Mouse (Mus musculus): Measurements from ENCODE around the gene Evi2.

- TF ChIP-seq CTCF (IDR thresholded peaks at IDR 0.05 in 2 of 3, conservative IDR thresholded peaks at IDR 0.05 in 1 of 3; ENCODE audit: control insufficient read depth in 1 of 3, insufficient read depth in 1 of 3, low read depth in 2 of 3, low read length in 3 of 3, poor library complexity in 1 of 3, severe bottlenecking in 1 of 3) (no peak), ZKSCAN1 (IDR thresholded peaks at IDR 0.05; ENCODE audit: low read depth, low read length) (no peak), BHLHE40 (IDR thresholded peaks at IDR 0.05; ENCODE audit: borderline replicate concordance, low read depth, low read length) (no peak), ELF1 (IDR thresholded peaks at IDR 0.05; ENCODE audit: low read depth, low read length) (no peak), ETS1 (IDR thresholded peaks at IDR 0.05; ENCODE audit: low read depth, low read length) (no peak), GATA1 (IDR thresholded peaks at IDR 0.05; ENCODE audit: low read depth, low read length) (no peak), POLR2A (IDR thresholded peaks at IDR 0.05; ENCODE audit: control insufficient read depth in 1 of 2, insufficient read depth in 1 of 2, low read depth in 1 of 2, low read length in 2 of 2, poor library complexity in 1 of 2) (no peak), TAL1 (IDR thresholded peaks at IDR 0.05; ENCODE audit: low read length) (no peak), EP300 (IDR thresholded peaks at IDR 0.05; ENCODE audit: low read depth in 1 of 2, low read length in 2 of 2) (no peak)
Measured at GRCm38 (mm10) chr11:79531485-79531884, 1.1 kb upstream of the Evi2 start.
